Mouse (Mus musculus) v-Abl transformed pro-B cells (cell line): ENCODE data around the gene Tmem151a.

Source experiments
- in situ Hi-C, 2 experiments: fragments of 400-800 bp; cut with MboI; formaldehyde crosslinking; loops; one replicate each; pipeline ENCODE4 v1.15.1; 2025; ENCODE audit not compliant: unreplicated experiment in 2 of 2

The Tmem151a gene

DNA sequence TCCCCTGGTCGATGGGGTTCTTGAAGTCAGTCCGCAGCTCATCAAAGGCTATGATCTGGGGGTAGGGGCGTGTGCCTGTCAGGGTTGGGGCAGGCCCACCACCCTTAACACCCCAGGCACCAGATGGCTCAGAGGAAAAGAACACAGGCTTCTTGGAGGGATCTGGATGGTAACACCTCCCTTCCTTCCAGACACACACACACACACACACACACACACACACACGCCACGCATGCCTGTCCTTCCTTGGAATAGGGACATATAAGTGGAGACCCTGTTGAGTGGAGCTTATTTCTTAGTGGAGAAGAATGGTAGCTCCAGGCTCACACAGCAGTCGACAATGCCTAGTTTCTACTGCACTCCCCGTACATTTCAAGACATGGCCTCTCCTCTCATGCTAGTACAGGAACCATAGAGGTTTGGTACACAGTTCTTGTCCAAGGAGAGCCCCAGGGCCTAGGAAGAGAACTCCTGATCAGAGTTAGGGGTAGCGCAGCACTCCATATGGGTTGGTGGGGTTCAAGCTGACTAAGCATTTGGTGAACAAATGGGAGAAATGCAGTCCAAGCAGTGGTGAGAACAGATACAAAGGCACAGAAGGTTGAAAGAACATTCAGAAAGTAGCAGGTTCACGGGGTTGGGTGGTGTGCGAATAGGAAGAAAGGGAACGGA, 9.6 kb upstream of the Tmem151a start:
- in situ Hi-C loops = loop anchor here in 1 of 2 experiments (5.0 kb wide), 1 partner anchor 47 kb away; no protein-coding TSS in a partner anchor

GRCm38 (mm10) chr19:5094243-5094632, 8.9 kb upstream of the Tmem151a start:
- in situ Hi-C loops = loop anchor here in 1 of 2 experiments (5.0 kb wide), 1 partner anchor 48 kb away; no protein-coding TSS in a partner anchor

GRCm38 (mm10) chr19:5093481-5094242, 8.3 kb upstream of the Tmem151a start:
- in situ Hi-C loops = loop anchor here in 1 of 2 experiments (5.0 kb wide), 1 partner anchor 49 kb away; no protein-coding TSS in a partner anchor

DNA sequence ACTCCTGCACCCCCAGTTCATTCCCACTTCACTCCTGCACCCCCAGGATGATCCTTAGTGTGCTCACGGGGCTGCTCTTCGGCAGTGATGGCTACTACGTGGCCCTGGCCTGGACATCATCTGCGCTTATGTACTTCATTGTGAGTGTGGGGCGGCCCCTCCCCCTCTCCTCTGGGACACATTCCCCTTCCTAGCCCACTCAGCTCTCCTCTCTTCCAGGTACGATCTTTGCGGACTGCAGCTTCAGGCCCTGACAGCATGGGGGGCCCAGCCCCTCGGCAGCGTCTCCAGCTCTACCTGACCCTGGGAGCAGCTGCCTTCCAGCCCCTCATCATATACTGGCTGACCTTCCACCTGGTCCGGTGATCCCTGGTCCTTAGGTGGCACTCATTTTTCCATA, 6.8 kb upstream of the Tmem151a start:
- in situ Hi-C loops = loop anchor here in 1 of 2 experiments (5.0 kb wide), 1 partner anchor 50 kb away; no protein-coding TSS in a partner anchor

DNA sequence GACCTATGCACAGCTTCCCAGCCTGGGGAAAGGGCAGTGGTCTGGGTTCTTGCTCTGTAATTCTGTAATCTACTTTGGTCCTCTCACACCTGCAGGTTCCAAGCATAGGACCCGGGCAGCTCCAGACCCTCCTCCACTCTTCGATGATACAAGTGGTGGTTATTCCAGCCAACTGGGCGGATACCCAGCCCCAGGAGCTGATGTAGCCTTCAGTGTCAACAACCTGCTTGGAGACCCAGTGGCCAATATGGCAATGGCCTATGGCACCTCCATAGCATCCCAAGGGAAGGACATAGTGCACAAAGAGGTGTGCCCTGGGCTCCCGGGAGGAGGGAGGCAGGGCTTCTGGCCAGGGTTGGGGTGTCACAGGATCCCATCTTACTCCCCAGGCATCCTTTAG, 4.0 kb upstream of the Tmem151a start:
- in situ Hi-C loops = loop anchor here in 1 of 2 experiments (5.0 kb wide), 1 partner anchor 53 kb away; no protein-coding TSS in a partner anchor

GRCm38 (mm10) chr19:5087884-5088728, 2.8 kb upstream of the Tmem151a start, which contains the start of gene Yif1a:
TSS of gene Yif1a (plus strand) at chr19:5088538.
- in situ Hi-C loops = loop anchor here in 1 of 2 experiments (5.0 kb wide), 1 partner anchor 54 kb away; no protein-coding TSS in a partner anchor

DNA sequence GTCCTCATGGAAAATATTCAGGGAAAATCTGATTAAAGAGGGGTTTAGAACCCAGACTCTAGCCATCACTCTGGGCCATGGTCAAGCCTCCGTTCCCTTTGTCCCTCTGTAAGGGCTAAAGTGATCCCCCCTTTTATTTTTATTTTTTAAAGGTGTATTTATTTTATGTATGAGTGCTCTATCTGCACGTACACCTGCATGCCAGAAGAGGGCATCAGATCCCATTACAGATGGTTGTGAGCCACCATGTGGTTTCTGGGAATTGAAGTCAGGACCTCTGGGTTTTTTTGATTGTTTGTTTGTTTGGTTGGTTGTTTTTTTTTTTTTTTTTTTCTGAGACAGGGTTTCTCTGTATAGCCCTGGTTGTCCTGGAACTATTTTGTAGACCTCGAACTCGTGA, 1.2 kb upstream of the Tmem151a start:
- in situ Hi-C loops = loop anchor here in 1 of 2 experiments (5.0 kb wide), 1 partner anchor 56 kb away; no protein-coding TSS in a partner anchor

- in situ Hi-C loops = loop anchor here (5.0 kb wide), 2 partner anchors 37 to 58 kb away; no protein-coding TSS in a partner anchor
These were observed 542 bp downstream of the Tmem151a start for GRCm38 (mm10) chr19:5084834-5085144.

GRCm38 (mm10) chr19:5083961-5084833, 1.1 kb downstream of the Tmem151a start:
- in situ Hi-C loops = loop anchor here in 1 of 2 experiments (5.0 kb wide), 1 partner anchor 37 kb away; no protein-coding TSS in a partner anchor

GRCm38 (mm10) chr19:5082596-5082995, 2.7 kb downstream of the Tmem151a start:
- in situ Hi-C loops = loop anchor here in 1 of 2 experiments (5.0 kb wide), 1 partner anchor 35 kb away; no protein-coding TSS in a partner anchor

GRCm38 (mm10) chr19:5082005-5082404, 3.3 kb downstream of the Tmem151a start:
- in situ Hi-C loops = loop anchor here in 1 of 2 experiments (5.0 kb wide), 1 partner anchor 35 kb away; no protein-coding TSS in a partner anchor

DNA sequence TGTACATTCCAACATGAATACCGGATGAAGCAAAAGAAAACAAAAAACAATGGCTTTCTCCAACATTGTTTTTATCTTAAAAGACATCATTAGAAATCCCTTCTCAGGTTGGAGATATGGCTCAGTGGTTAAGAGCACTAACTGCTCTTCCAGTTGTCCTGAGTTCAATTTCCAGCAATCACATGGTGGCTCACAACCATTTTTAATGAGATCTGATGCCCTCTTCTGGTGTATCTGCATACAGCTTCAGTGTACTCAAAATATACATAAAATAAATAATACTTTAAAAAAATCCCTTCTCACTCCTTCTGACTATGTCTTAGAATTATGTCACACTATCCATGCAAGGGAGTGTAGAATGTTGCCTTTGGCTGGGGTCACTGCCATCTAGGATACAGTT, 6.1 kb downstream of the Tmem151a start:
- in situ Hi-C loops = loop anchor here in 1 of 2 experiments (10.0 kb wide), 1 partner anchor 64 kb away; no protein-coding TSS in a partner anchor

DNA sequence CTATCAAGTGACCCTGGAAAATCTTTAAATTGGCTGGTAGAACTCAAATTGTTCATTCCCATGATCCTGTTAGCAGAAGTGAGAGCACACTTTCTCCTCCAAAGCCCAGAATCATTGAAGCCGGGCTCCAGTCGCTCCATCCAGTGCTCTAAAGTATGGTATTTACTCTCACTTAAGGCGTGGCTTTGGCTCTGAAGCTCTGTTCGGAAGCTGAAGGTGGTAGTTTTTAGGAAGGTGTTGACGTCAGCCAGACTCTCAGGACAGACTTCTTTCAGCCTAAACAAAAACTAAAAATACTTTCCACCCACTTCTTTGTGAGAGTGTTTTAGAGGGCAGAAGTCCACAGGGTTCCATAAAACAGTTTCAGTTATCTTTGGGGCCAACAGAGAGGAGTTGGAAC, 11.8 kb downstream of the Tmem151a start:
- in situ Hi-C loops = loop anchor here in 1 of 2 experiments (10.0 kb wide), 1 partner anchor 59 kb away; no protein-coding TSS in a partner anchor

- in situ Hi-C loops = loop anchor here in 1 of 2 experiments (10.0 kb wide), 1 partner anchor 58 kb away; no protein-coding TSS in a partner anchor
These were observed 12.3 kb downstream of the Tmem151a start for GRCm38 (mm10) chr19:5073028-5073427.

- in situ Hi-C loops = loop anchor here in 1 of 2 experiments (10.0 kb wide), 1 partner anchor 58 kb away; no protein-coding TSS in a partner anchor
These were observed 12.8 kb downstream of the Tmem151a start for GRCm38 (mm10) chr19:5072389-5073019.

DNA sequence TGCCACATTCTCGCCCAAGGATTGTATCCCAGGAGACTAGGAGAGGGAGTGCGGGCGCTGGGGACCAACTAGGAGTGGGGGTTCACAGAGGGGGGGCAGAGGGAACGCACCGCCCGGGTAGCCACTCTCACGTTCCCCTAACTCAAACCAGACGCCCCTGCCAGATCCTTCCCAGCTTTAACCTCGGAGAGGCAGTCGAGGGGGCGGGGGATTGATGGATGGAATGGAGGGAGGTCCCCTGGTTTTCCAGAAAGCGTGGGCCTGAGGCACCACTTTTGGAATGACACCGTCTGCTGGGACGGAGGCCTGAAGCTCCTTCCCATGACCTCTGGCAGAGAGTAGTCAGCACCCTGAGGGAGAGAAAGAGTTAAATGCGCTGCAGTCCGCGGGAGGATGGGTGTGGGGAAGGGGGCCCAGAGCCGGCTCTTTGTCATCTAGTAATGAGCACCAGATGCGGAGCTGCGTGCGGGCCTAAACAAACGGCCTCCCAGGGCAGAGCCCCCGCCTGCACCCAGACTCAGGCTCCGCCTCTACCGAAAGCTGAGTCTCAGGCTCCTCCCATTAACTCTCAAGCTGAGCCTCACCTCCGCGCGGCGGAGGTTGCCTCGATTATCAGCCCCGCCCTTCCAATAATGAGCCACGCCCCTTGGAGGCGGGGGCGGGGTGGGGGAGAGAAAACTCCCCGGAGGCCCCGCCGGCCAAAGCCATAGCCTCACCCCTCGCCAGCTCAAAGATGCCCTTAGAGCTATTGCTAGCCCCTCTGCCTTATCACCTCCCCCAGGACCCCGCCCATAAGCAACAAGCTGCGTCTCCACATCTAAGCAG, 13.6 kb downstream of the Tmem151a start:
- in situ Hi-C loops = loop anchor here in 1 of 2 experiments (10.0 kb wide), 1 partner anchor 57 kb away; no protein-coding TSS in a partner anchor

- in situ Hi-C loops = loop anchor here in 1 of 2 experiments (10.0 kb wide), 1 partner anchor 56 kb away; no protein-coding TSS in a partner anchor
These were observed 14.3 kb downstream of the Tmem151a start for GRCm38 (mm10) chr19:5071077-5071476.
